Mouse (Mus musculus): Measurements from ENCODE around the gene Gab1. TPM values are rescaled to one million over a fixed set of nuclear protein-coding genes. Genes with fewer than 3 reads are reported as not detected.

Gab1 gene
- polyA plus RNA-seq (2016; fragmentation: Nextera tagmentation; extraction: Ambion mirVana): 14.5 and 15.1 TPM in 2 replicates

DNA sequence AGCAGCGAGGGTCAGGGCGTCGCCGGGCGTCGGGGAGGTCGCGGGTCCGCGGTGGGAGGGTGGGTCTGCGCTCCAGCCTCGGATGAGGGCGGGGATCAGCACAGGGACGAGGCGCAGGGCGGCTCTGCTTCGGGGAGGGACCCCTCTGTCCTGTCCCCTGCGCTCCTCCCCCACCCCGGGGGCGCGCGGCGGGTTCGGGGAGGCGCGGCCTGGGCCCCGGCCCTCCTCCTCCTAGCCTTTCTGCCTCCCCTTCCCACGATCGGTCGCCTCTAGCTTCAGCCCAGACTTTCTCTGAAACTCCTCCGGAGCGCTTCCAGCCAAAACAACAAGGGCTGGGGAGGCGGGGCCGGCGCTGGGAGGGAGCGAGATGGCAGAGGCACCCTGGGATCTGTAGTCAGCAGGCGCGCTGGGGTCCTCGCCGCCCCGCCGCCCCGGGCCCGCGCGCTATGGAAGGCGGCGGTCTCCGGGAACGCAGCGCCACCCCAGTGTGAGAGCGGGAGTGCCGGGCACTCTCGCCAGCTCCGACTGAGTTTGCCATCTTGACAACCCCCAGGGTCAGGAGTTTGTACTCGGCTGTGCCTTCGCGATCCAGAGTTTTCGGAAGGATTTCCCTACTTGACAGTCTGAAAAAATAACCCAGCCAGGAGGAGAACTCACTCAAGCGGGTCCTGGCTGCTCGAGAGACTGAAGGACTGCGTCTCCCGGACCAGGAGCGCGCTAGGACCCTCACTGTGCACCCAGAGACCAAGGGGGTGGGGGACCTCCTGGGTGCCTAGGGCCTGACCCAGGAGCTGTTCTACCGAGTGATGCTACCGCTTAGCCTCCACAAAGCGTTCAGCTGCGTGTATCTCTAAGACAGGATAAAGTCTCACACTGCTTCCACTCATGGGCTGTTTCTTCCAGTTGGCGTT, at the start of gene Gab1:
Gene Gab1, minus strand, starts transcription at position 324 of the 911 bp plus-strand sequence.
- H3K4me3 ChIP-seq: peak within 1 kb of the TSS; percentile 71
- H3K9me3 ChIP-seq: no peaks in the 10 kb centered on the region
- no peaks in the 10 kb centered on the region for H3K27me3 ChIP-seq
- under 1% methylated on average over 61 of the region's 70 CpGs for whole genome bisulfite sequencing
- H3K36me3 ChIP-seq: no peaks in the 10 kb centered on the region
- H3K4me1 ChIP-seq: peaks cover 24% of the 10 kb centered on the region
- ATAC-seq (ENCODE audit: low FRiP score, low read depth): peak; percentile 97
- H3K27ac ChIP-seq (replicated peaks): peak within 1 kb of the TSS; percentile 95
- peak within 1 kb of the TSS; percentile 81 for H3K4me2 ChIP-seq (replicated peaks)
- peak within 1 kb of the TSS; percentile 75 for H3K9ac ChIP-seq (replicated peaks)

DNA sequence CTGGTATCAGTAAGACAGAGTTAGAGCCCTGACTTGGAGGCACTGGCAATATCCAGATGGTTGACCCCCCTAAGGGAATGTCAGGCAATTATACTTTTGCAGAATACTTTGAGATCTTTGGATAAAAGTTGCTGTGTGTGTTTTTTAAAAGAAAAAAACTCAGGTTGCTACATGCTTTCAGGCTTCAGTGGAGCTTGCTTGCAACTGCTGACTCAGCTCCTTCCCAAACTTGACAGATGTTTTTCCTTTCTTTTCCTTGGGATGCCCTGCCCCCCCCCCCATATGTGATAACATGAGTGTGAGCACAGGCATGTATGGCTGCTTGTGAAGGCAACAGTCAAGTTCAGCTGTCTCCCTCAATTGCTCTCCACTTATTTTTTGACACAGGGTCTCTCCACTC, 48.5 kb upstream of the Gab1 start:
- ATAC-seq (ENCODE audit: low FRiP score, low read depth): no peak
- Histone ChIP-seq H3K27me3 (no peaks in the 10 kb centered on the region), H3K36me3 (no peaks in the 10 kb centered on the region), H3K9me3 (no peaks in the 10 kb centered on the region), H3K4me3 (no peak overlapping the region), H3K4me1 (no peaks in the 10 kb centered on the region), H3K4me2 (replicated peaks) (no peak overlapping the region), H3K9ac (replicated peaks) (no peak overlapping the region), H3K27ac (replicated peaks) (no peak overlapping the region)

DNA sequence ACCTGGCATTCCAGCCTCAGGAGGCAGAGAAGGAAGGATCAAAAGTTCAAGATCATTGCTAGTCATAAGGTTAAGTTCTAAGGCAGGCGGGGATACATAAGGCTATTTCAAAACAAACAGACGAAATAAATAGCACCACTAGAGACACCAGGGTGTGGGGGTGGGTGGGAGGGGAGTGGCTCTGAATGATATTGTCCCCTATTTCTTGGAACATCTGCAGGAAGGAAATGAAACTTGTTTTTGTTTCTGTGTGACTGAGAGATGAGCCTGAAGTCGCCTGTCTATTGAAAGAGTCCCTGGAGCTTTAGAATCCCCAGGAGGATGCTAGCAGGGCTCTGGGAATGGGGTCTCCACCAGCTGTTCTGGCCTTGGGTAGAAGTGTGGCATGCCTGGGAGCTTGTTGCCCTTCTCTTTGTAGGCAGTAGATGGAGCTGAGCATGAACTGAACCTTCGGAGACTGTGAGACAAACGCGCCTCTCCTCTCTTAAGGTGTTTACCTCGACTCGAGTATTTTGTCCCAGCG, 43.5 kb upstream of the Gab1 start:
- H3K4me3 ChIP-seq: no peak overlapping the region
- H3K36me3 ChIP-seq: no peaks in the 10 kb centered on the region
- no peaks in the 10 kb centered on the region for H3K4me1 ChIP-seq
- no peaks in the 10 kb centered on the region for H3K27me3 ChIP-seq
- WGBS: 86% methylated on average over 9 of the region's 9 CpGs
- no peak overlapping the region for H3K9ac ChIP-seq (replicated peaks)
- H3K4me2 ChIP-seq (replicated peaks): no peak overlapping the region
- ATAC-seq (ENCODE audit: low FRiP score, low read depth): no peak
- no peaks in the 10 kb centered on the region for H3K9me3 ChIP-seq
- no peak overlapping the region for H3K27ac ChIP-seq (replicated peaks)

GRCm38 (mm10) chr8:80922642-80923041, 42.3 kb upstream of the Gab1 start:
- Histone ChIP-seq H3K36me3 (no peaks in the 10 kb centered on the region), H3K4me2 (replicated peaks) (no peak overlapping the region), H3K4me1 (no peaks in the 10 kb centered on the region), H3K9ac (replicated peaks) (no peak overlapping the region), H3K27ac (replicated peaks) (no peak overlapping the region), H3K4me3 (no peak overlapping the region), H3K9me3 (no peaks in the 10 kb centered on the region), H3K27me3 (no peaks in the 10 kb centered on the region)
- 73% methylated on average over 6 of the region's 6 CpGs for WGBS
- 0 out of 2 replicates have a peak, but pooled peaks have one; percentile 27 for ATAC-seq (ENCODE audit: low FRiP score, low read depth)

- no peak overlapping the region for H3K4me2 ChIP-seq (replicated peaks)
- no peaks in the 10 kb centered on the region for H3K9me3 ChIP-seq
- no peaks in the 10 kb centered on the region for H3K4me1 ChIP-seq
- no peak overlapping the region for H3K9ac ChIP-seq (replicated peaks)
- no peak for ATAC-seq (ENCODE audit: low FRiP score, low read depth)
- H3K27me3 ChIP-seq: no peaks in the 10 kb centered on the region
- H3K27ac ChIP-seq (replicated peaks): no peak overlapping the region
- 87% methylated on average over 4 of the region's 4 CpGs for WGBS
- no peak overlapping the region for H3K4me3 ChIP-seq
- no peaks in the 10 kb centered on the region for H3K36me3 ChIP-seq
These were observed 38.8 kb upstream of the Gab1 start for GRCm38 (mm10) chr8:80919130-80919529.

DNA sequence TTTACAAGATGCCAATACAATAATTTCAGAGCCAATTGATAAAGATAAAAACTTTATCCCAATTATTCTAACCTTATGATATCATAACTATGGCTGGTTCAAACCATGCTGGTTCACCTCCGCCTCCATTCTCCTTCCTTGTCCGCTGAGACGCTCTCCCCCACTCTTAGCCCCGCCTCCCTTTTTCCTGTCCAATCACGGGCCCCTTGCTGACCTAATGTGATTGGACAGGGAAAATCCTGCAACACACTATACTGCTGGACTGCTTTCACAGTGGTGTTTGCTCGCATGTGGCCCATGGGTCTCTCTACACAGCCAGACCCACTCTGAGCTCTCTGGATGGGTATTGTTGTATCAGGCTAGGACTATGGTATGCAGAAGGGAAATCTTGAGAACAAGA, 38.2 kb upstream of the Gab1 start:
- no peak for ATAC-seq (ENCODE audit: low FRiP score, low read depth)
- no peak overlapping the region for H3K4me2 ChIP-seq (replicated peaks)
- no peaks in the 10 kb centered on the region for H3K4me1 ChIP-seq
- H3K36me3 ChIP-seq: no peaks in the 10 kb centered on the region
- no peak overlapping the region for H3K27ac ChIP-seq (replicated peaks)
- WGBS: 95% methylated on average over 6 of the region's 6 CpGs
- no peak overlapping the region for H3K9ac ChIP-seq (replicated peaks)
- H3K27me3 ChIP-seq: no peaks in the 10 kb centered on the region
- H3K9me3 ChIP-seq: no peaks in the 10 kb centered on the region
- H3K4me3 ChIP-seq: no peak overlapping the region

DNA sequence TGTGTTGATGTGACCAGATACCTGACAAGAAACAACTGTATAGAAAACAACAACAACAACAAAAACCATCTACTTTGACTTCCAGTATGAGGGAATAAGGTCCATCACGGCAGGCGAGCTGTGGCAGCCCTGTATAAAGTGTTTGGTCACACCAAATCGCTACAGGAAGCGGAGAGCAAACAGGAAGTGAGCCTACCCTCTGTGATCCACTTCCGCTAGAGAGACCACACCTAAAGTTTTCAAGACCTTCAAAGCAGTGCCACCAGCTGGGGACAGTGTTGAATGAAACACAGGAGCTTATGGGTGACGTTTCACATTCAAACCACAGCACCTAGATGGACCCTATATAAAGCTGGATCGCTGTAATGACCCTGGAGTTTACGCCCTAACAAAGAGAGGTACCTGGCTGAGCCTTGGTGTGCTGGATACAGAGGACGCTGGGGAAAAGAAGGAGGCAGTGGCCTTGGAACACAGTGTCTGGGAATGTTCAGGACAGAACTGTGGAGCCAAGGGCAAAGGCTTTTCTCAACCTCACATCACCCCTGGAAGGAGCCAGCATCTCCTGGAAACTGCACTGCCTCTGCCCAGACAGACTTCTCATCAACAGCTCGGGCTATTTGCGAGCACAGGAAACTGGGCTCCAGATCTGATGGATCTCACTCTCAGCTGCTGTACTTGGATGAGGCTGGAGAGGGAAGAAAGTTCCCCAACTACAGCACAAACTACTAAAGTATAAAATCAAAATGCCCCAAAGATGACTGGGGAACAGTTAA, 36.3 kb upstream of the Gab1 start:
- WGBS: 82% methylated on average over 11 of the region's 11 CpGs
- H3K4me2 ChIP-seq (replicated peaks): no peak overlapping the region
- no peak overlapping the region for H3K4me3 ChIP-seq
- H3K4me1 ChIP-seq: no peaks in the 10 kb centered on the region
- H3K27me3 ChIP-seq: no peaks in the 10 kb centered on the region
- no peak for ATAC-seq (ENCODE audit: low FRiP score, low read depth)
- H3K36me3 ChIP-seq: no peaks in the 10 kb centered on the region
- no peak overlapping the region for H3K9ac ChIP-seq (replicated peaks)
- H3K27ac ChIP-seq (replicated peaks): no peak overlapping the region
- no peaks in the 10 kb centered on the region for H3K9me3 ChIP-seq

- Histone ChIP-seq H3K4me1 (no peaks in the 10 kb centered on the region), H3K27me3 (no peaks in the 10 kb centered on the region), H3K9me3 (no peaks in the 10 kb centered on the region), H3K27ac (replicated peaks) (no peak overlapping the region), H3K9ac (replicated peaks) (no peak overlapping the region), H3K4me2 (replicated peaks) (no peak overlapping the region), H3K36me3 (no peaks in the 10 kb centered on the region), H3K4me3 (no peak overlapping the region)
- no peak for ATAC-seq (ENCODE audit: low FRiP score, low read depth)
- 86% methylated on average over 1 of the region's 1 CpGs for WGBS
These were observed 32.9 kb upstream of the Gab1 start for GRCm38 (mm10) chr8:80913016-80913748.

DNA sequence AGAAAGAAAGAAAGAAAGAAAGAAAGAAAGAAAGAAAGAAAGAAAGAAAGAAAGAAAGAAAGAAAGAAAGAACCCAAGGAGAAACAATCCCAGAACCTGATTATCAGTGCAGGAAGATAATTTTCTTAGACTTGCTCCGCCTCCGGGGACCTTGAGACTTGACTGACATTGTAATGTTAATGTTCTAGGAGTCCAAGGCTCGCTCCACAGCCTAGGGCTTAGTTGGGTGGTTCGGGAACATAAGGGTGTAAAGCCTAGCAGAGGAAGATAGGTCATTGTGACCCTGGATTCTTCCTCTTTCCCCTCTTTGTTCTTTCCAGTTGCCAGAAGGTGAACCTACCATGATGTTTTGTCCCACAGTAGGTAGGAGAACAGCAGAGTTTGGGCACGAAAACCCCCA, 31.1 kb upstream of the Gab1 start:
- H3K9ac ChIP-seq (replicated peaks): no peak overlapping the region
- no peak for ATAC-seq (ENCODE audit: low FRiP score, low read depth)
- no peaks in the 10 kb centered on the region for H3K4me1 ChIP-seq
- no peaks in the 10 kb centered on the region for H3K36me3 ChIP-seq
- H3K9me3 ChIP-seq: no peaks in the 10 kb centered on the region
- 66% methylated on average over 5 of the region's 5 CpGs for WGBS
- no peak overlapping the region for H3K4me3 ChIP-seq
- H3K27ac ChIP-seq (replicated peaks): no peak overlapping the region
- no peak overlapping the region for H3K4me2 ChIP-seq (replicated peaks)
- no peaks in the 10 kb centered on the region for H3K27me3 ChIP-seq

DNA sequence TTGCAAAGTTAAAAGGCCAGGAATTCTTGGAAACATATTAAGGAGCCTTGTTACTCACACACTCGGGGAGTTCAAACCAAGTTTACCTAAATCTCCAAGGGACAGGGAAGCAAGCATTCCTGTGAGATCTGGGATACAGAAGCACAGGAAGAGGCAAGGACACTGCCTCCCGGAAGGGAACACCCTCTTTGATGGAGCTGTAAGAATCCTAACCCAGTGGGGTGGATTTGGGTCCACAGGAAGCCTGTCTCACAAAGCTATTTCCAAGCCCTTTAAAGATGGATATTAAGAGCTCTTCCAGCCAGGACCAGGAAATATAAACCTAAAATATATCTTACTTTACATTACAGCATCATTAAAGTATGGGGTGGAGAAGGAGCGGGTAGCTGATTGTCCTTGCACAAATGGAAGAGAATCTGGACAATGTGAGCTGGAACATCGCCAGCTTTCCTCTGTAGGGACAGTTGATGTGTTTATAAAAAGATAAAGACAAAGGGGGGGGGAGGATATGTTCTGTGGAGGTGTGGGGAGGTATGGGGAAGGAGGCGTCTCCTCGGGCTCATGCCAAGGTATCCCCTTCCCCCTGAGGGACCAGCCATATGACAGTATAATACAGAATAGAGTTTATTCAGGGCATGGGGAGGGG, 28.1 kb upstream of the Gab1 start:
- Histone ChIP-seq H3K9me3 (no peaks in the 10 kb centered on the region), H3K4me2 (replicated peaks) (no peak overlapping the region), H3K27ac (replicated peaks) (no peak overlapping the region), H3K9ac (replicated peaks) (no peak overlapping the region), H3K4me3 (no peak overlapping the region), H3K4me1 (no peaks in the 10 kb centered on the region), H3K27me3 (no peaks in the 10 kb centered on the region), H3K36me3 (no peaks in the 10 kb centered on the region)
- no peak for ATAC-seq (ENCODE audit: low FRiP score, low read depth)
- 75% methylated on average over 6 of the region's 6 CpGs for WGBS

DNA sequence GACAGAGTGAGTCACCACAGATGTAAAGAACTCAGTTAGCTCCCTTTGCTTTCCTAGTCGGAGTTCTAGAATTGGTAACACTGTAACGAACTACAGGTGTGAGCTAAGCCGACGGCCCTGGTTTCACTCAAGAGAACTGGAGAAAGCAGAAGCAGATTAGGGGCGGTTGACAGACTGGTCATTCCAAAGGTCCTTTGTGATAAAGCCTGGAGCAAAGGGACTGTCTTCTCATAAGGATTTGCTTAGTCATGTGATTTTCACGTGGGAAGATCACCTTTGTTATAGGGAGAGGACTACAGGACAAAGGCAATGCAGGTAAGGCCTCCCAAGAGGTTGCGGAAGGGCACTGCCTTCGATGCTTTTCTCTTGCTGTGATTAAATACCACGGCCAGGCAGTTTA, 22.0 kb upstream of the Gab1 start:
- no peaks in the 10 kb centered on the region for H3K36me3 ChIP-seq
- no peak overlapping the region for H3K27ac ChIP-seq (replicated peaks)
- no peak for ATAC-seq (ENCODE audit: low FRiP score, low read depth)
- H3K9me3 ChIP-seq: no peaks in the 10 kb centered on the region
- no peak overlapping the region for H3K4me2 ChIP-seq (replicated peaks)
- no peak overlapping the region for H3K4me3 ChIP-seq
- no peak overlapping the region for H3K9ac ChIP-seq (replicated peaks)
- no peaks in the 10 kb centered on the region for H3K4me1 ChIP-seq
- 77% methylated on average over 9 of the region's 9 CpGs for WGBS
- no peaks in the 10 kb centered on the region for H3K27me3 ChIP-seq

All from midbrain, embryonic 12.5 days (tissue).